Mouse (Mus musculus): ENCODE measurements around the gene Bola3.

Bola3 gene

DNA sequence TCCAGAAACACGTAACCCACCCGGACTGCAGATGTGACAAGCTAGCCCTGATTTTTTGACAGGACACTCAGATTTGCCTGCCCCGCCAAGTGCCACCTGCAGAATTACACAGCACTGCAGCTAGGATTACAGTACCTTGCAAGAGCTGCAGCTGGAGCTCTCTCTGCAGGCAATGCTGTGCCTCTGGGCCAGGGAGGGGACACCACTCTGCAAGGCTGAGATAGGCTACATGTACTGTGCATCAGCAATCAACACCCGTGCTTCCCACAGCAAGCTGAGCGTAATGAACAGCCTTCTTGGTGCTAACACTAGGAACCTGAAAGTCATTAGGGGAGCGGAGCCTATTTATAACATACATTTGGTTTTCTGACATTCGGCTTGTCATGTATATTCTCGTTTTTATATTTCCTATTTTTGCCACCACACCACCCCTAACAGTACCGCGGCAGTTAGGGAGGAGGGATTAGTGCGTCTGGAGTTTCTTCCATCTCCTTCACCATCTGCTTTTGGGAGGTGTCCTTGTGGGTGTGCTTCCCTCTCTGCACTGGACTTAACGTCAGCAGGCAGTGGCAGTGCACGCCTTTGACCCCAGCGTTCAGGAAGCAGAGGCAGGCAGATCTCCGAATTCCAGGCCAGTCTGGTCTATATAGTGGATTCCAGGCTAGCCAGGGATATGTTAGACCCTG lies 46.7 kb downstream of the Bola3 start:
- DNase-seq (ENCODE audit: extremely low spot score): no peak

DNA sequence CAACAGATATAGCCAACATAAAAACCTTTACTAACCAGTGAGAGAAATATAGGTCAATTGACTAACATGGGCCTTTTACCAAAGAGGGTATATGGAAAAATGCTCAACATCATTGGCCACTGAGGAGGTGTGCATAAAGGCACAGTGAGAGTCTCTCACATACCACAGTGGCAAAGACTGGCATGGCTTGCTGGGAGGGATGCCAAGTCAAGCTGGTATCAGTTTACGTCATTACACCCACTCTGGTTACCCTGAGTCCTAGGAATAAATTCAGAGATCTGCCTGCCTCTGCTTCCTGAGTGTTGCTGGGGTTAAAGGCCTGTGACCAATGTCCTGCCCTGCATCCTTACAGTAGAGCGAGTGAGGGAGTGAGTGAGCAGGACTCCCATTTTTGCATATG lies 47.8 kb downstream of the Bola3 start:
- no peak for DNase-seq (ENCODE audit: extremely low spot score)

DNA sequence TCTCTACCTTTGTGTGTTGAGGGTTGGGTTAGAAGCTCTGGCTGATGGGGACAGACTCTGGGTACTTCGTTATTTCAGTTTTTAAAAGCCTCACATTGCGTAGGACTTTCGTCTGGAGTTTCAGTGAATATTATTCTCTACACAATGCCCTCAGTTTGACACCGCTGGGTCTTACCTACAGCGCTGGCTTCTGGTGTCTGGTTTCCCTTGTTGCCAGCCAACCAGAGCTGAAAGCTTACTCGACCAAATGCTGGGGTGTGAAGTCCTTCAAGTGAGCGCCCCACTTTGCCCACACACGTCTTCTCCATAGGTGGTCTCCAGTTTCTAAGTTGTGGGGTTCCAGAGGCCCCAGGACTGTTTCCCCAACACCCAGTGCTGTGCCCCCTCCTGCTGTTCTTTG lies 48.8 kb downstream of the Bola3 start:
- no peak for DNase-seq (ENCODE audit: extremely low spot score)

DNA sequence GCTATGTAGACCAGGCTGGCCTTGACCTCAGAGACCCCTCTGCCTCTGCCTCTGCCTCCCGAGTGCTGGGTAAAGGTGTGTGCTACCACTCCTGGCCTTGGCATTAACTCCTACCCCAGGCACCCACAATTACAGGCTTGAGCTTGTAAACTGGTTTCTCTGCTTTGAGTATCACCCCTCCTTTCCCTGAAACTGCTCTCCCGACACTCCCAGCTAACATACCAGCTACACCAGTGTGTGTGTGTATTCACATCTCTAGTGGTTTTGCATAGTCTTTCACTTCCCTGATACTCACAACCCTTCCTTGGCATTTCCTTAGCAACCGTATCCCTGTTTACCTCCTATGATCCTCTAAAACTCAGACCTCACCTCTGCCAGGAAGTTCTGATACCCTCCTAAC lies 50.8 kb downstream of the Bola3 start:
- DNase-seq (ENCODE audit: extremely low spot score): no peak

DNA sequence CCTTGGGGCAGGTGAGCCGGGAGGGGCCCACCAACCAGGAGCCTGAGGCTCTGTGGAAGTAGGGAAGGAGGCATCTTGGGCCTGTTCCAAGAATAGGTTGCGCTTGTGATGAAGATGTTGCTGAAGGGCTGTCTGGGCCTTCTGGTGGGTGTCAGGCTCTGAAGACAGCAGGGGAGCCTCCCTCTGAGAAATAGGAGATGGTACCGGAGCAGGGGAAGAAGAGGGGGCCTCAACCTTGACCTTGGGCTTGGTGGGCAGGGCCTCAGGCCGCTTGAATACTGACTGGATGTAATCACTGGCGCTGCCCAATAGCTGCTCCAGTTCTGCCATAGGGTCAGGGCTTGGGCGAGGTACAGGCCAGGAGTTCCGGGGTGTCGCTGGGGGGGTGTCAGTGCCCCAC lies 54.5 kb downstream of the Bola3 start:
- DNase-seq (ENCODE audit: extremely low spot score): no peak

DNA sequence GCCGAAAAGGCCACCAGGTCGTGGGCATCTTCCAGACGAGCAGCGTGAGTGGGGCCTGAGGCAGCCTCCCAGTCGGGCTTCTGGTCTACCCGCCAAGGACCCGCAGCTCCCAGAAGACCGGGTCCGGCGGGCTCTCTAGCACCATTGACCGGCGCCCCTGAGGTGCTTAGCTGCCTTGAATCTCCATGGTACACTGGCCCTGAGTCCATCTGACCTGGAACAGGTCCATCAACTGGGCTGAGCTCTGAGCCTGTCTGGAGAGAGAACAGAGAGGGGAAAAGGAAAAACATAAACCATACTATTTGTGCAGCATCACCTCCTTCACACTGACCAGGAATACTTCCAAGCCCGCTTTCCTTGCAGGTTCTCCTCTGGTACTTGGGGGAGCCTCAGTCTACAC lies 55.6 kb downstream of the Bola3 start:
- no peak for DNase-seq (ENCODE audit: extremely low spot score)

DNA sequence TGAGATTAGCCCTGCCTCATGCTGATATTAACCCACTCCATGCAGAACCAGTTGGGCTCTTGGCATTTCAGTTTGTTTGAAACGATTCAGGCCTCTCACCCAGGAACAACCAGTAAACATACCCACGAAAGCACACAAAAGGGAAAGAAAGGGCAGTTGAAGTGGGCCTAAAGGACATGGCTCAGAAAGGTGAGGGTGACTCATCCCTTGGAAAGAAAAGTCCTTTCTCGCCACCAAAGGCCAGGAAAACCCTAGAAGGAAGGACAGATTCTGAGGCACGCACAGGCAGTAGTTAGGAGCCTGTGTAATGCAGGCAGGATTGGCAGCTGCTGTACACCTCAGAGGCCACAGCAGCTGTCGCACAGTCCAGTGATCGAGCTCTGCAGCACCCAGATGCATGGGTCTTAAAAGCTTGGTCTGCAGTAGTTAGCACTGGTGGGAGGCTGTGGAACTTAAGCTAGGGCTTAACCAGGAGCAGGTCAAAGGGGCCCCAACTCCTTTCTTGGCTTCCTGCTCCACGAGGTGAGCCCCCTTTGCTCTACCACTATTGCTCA lies 56.6 kb downstream of the Bola3 start:
- DNase-seq (ENCODE audit: extremely low spot score): no peak

DNA sequence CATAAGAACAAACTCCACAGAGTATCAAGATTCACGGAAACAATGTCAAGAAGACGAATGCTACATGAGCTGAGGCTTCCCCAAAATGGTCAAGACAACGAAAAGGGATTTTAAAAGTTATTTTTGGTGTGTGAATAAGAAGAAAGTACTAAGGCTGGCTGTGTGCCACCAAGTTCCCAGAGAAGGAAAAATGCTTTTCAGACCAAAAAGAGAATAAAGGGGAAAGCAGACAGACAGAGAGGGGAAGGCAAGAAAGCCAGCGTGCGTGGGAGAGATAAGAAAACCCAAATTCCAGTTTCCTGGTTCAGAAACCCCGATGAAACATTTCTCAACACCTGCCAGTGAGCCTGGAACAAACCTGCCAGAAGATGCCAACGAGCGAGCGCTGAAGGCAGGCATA lies 59.6 kb downstream of the Bola3 start:
- DNase-seq (ENCODE audit: extremely low spot score): no peak
